Mouse (Mus musculus) c-Kit-positive CD71-positive TER-119-positive erythroid progenitor cells, embryonic 14.5 days (primary cell): ENCODE measurements around the gene Acad10.
"Not testable (repeated sequence)": the region's sequence is repeated elsewhere in the genome, so short reads cannot be mapped to it uniquely, and the experiment has no call there.

Experiments
- DNase-seq: peaks from one replicate; pipeline ENCODE4 v3.0.0-alpha.2; 2013; ENCODE audit warnings: low spot score

The Acad10 gene

DNA sequence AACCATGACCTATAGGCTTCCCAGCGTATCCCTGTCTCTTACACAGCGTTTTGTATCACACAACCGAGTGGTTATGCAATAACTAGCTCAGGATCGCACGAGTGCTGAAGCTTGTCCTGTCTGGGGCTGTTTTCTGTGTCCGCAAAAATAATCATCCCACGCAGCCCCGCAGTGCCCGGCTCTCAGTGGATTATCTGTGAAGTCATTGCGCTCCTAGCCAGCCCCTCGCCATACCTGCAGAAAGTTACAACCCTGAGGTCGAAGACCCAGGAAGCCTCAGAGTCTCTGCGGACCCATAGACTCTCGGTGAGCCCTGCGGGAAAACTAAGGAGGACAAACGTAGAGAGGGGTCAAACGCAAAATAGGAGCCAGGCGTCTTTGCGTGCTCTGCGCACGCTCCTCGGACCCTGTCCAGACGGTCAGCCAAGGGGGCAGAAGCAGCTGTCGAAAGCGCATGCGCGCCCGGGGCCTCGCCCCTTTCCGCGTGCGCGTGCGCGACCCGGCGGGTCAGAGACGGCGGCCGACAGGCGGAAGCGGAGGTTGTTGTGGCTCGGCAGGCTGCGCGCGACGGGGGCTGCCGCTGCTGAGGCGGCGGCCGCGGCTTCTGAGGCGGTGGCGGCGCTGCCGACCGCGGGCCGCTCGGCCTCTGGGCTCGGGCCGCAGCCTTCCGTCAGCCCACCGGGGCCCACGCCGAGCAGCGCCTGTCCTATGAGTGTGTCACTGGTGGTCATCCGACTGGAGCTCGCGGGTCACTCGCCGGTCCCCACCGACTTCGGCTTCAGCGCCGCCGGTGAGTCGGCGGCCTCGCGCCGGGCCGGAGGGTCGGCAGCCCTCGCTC lies at the start of gene Acad10, which contains the start of gene Brap:
TSS of gene Acad10 (minus strand) at position 456 of the 838 bp plus-strand sequence.
TSS of gene Brap (plus strand) at position 505 of the 838 bp plus-strand sequence.
- peak; percentile 81 for DNase-seq

DNA sequence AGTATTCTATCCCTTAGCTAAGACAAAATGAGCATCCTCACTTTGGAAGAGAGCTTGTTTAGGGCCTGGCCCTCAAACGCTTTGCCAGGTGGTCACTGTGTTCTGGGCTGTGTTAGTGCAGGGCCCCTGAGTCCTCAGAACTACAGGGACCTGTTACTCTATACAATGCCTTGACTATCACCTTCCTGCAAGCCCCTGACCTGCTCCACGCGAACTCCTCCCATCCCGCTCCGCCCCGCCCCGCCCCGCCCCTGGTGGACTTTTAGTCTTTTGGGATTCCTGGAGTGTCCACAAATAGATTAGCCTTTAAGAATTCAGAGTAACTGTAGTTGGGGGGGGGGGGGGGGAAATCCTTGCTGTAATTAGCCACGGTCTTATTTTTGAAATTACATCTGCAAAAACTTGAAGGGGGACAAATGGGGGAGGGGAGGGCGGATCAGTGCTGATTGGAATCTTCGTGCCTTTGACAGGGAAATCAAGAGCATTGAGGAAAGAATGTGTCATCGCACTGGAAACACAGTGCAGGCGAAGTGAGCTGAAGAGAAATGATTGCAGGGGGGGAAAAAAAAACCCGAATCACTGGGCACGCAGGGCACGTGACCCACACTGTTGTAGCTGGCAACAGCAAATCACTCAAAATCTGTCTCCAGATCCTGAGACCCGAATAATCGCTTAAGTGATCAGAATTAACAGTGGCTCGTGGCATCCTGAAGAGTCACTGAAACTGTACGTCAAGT lies 44.4 kb upstream of the Acad10 start:
- DNase-seq: no peak

DNA sequence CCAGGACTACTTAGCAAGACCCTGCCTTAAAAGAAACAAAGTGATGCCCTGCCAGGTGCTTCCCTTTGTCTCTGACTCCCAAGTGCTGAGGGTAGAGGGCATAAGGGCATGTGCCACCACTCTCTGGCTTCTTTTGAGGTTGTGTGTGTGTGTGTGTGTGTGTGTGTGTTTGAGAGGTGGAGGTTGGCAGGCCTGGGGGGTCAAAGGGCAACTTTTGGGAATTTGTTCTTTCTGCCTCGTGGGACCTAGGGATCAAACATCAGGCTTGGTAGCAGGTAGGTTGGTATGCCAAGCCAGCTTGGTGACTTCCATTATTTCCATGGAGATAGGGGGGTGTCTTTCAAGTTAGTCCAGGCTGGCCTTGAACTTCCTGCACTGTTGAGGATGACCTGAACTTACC lies 43.0 kb upstream of the Acad10 start:
- DNase-seq: no peak

DNA sequence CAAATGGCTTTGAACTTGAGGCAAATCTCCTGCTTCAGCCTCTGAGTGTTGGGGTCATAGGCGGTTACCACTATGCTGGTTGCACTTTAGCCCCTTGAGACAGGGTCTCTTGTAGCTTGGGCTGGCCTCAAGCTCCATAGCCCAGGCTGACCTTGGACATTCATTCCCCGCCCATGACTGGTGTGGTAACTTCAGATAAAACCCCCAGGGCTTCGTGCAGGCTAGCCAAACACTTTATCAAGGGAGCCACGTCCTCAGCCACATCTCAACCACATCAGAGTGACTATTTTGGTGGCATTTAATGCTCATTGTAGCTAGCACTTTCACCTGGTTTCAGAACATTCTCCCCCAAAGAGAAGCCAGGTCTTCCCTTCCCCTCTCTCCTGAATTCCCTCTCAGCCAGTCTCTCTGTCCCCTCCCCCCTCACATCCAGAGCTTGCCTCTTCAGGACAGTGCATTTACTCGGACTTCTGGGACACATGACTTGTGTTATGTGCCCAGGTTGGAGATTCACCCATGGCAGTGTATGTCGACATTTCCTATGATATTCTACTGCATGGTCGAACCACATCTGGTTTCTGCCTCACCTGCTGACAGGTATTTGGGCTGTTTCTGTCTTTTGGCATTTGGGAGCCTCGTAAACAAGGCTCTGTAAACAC lies 40.9 kb upstream of the Acad10 start:
- DNase-seq: peak; percentile 79

DNA sequence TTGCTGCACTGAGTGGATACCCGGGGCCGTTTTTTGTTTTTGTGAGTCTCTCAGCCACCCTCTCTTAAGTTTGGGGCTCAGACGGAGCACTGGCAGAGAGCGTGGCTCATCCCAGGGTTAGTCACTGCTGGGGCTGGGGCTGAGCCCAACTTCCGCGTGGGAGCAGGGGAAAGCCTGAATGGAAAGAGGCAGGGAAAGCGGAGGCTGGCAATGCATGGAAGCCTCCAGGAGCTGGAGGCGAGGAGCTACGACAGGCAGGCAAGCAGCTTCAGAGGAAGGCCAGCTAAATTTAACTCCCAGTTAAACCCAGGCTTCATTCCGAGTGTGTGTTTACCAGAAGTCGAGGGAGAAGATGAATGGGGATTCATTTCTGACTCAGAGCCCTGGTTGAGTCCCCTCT lies 40.2 kb upstream of the Acad10 start:
- DNase-seq: no peak

DNA sequence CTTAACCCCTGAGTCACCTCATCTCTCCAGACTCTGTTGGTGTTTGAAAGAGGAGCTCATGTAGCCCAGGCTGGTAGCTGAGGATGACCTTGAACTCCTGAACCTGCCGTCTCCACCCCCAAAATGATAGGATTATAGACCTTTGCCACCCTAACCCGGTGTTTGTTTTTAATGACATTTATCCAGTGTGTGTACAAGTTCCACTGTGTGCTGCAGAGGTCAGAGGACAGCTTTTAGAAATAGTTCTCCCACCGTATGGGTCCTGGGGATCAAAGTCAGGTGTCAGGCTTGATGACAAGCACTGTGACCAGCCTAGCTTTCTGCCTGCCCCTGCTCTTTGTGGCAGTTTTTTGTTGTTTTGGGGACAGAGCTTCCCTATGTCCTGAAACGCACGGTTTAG lies 39.6 kb upstream of the Acad10 start:
- DNase-seq: no peak

DNA sequence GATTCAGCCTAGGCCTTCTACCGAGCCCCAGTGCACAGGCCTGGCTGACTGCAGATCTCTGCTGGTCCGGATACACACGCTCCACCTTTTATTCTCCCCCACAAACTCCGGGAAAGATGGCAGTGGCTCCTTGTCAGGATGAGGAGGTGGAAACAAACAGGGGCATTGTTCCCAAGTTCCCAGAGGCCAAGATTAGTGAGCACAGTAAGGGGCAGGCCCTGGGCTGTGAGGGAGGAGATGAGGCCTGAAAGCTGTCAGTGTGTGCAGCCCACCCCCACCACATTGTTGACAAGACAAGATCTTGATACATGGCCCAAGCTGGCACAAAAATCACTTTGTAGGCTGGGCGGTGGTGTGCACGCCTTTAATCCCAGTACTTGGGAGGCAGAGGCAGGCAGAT lies 36.4 kb upstream of the Acad10 start:
- DNase-seq: no peak

DNA sequence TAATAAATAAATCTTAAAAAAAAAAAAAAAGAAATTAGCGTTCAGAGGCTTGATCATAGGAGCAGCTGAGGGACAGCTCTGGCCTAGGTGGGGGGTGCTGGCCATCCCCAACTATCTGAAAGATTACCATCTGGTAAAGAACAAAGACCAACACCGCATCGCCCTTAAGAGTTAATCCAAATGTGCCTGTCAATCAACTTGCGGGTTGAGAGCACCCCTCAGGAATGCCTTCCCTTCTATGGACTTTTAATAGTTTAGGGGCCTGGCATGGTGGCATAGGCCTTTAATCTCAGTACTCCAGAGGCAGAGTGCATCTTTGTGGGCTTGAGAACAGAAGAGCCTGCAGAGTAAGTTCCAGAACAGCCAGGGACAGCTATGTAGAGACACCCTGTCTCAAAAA lies 32.6 kb upstream of the Acad10 start:
- DNase-seq: no peak

DNA sequence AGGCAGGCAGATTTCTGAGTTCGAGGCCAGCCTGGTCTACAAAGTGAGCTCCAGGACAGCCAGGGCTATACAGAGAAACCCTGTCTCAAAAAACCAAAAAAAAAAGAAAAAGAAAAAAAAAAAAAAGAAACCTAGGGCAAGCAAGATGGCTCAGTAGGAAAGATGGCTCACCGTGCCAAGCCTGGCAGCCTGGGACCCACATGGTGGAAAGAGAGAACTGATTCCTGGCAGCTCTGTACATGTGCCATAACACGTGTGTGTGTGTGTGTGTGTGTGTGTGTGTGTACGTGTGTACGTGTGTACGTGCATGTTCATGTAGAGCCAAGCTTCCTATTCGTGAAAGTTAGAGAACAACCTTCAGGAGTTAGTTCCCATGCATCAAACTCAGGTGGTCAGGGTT lies 31.1 kb upstream of the Acad10 start:
- not testable (repeated sequence) for DNase-seq

DNA sequence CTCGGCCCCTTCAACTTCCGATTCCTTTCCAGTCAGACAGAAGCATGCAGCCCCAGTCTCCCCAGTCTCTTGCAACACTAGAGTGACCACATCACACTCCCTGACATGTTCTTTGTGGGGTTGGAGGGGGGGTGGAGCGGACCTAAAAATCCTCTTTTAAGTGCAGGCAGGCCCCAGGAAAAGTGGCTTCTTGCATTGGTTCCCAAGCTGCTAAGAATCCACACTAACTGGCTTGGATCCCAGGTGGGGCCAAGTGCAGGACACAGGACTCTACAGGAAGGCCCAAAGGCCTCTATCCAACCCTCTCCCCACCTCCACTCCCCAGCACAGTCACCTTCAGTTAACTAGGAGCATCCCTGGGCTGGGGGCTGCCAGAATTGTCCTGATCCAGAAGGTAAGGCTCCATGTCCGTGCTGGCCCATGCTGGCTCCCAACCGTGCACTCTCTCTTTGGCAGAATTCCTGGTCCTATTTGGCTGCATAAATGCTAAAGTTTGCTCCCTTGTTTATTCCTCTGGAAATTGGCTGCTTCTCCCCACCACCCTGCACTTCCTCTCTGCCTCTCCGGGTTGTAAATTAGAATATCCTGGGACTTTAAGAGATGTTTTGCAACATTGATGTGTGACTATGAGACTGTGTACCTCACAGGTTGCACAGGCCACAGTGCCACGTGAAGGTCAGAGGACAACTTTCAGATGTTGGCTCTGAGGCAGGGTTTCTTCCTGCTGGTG lies 30.3 kb upstream of the Acad10 start:
- no peak for DNase-seq

DNA sequence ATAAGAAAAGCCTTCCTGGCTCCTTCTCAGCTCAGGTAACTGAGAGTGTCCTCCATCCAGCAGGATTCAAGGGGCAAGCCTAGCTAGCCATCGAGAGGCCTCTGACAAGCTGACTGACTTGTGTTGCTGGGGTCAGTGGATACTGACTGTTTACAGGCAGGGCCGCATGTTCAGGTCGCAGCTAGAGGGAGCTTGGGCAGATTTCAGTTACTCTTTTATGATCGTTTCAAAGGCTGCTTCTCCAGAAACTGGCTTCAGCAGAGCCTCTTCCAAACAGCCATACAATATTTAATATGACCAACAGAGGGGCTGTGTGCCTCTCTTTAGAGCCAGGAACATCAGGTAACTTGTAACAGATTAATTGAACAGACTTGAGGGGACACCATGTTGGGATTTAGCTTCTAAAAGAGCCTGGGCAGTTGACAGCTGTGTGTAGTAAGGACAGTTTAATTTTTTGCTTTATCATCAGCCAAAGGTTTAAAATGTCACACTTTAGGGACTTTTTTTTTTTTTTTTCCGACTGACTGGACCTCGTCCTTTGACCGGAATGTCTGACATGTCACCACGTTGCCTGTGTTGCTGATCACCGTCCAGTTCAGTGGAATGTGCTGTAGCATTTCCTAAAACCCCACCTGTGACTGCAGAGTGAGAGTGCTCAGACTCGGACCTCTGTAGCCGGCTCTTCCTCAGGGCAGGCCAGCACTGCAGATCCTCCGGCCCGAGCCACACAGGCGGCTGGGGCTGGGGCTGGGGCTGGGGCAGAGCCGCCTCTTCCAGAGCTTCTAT lies 26.0 kb upstream of the Acad10 start:
- no peak for DNase-seq

DNA sequence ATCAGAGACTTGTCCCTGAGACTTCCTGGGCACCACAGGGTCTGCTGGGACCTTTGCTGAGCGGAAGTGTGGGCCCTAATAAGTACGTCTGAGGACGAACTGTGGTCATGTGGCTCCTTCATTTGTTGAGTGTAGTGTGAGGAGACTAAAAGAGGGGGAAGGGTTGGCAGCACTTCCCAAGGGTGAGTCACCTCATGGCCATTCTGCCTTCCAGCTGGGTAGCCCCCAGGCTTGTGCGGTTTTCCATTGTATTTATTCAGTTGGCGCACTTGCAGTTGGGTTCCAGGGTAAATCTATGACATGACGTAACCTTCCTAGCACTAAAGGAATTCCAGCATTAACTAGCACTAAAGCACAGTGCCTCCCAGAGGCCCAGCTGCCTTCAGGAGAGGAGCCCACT lies 25.2 kb upstream of the Acad10 start:
- DNase-seq: no peak

DNA sequence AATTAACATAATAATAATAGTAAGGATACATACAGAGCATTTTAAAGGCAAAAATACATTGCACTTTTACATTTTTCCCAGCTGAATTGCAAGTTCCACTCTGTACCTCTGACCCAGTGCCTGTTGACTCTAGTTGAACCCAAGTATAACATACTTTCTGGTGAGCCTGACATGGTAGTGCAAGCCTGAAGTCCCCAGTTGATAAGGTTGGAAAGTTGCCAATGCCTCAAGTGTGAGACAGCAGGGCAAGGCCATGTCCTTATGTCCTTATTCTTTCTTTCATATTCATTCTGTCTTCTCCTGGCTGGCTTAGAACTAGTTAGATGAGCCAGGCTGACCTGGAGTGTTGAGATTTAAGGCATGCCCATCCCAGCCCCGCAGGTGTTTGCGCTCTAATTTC lies 21.9 kb upstream of the Acad10 start:
- no peak for DNase-seq

DNA sequence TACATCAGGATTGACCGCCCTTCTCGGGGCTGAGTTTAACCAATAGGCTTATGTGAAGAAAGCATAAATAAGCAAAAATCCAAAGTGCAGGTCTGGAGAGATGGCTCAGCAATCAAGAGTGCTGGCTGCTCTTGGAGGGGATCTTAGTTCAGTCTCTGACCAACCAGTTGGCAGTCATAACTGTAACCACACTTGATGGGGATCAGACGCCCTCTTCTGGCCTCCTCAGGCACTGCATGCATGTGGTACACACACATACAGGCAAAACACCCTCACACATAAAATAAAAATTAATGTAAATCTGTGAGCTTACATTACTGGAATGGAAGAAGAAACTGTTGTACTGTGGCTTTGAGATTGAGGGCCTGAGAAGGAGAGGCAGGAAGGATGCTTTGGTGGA lies 10.1 kb upstream of the Acad10 start:
- peak; percentile 33 for DNase-seq

DNA sequence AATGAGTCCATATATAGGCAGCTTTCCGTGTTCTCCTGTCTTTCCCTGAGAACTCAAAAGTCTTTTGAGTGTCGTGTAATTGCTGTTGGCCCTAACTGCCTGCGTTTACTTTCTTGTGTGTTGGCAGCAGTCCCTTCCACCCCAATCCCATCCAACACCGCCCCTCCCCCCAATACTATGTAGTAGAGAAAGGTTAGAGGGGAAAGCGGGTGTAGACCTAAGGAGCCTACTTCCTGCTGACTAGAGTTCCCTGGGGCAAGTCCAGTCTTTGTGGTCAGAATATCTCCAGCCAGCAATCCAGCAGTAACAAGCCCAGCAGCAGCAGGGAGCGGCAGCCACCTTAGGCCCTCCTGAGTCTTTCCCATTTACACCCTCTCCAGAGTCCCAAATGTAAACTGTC lies 8.1 kb upstream of the Acad10 start:
- no peak for DNase-seq

DNA sequence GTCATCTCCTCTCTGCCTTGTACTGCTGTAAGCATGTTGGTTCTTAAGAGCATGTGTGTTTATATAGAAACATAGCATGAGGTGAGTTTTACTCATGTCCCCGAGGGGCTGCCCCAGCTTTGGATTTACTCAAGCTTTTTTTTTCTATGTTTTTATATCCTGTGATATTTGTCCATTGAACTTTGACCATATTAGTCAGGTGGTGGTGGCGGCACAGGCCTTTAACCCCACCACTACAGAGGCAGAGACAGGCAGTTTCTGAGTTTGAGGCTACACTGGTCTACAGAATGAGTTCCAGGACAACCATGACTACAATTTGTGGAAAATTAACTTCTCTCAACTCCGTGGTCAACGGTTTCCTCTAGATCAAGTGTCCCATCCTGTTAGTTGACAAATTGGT lies 6.8 kb upstream of the Acad10 start:
- no peak for DNase-seq

DNA sequence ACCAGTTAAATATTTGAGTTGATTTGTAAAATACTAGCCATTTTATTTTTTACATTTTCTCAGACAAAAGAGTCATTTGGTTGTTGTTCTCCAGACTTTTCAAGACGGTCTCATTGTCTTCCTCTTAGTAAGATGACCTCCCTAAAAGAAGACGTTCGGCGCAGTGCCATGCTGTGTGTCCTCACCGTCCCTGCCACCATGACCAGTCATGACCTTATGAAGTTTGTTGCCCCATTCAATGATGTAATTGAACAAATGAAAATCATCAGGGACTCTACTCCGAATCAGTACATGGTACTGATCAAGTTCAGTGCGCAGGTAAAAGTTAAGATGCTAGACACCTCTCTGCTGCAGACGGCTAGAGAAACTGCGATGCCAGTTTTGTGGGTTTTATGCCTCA lies 4.7 kb upstream of the Acad10 start:
- DNase-seq: no peak

DNA sequence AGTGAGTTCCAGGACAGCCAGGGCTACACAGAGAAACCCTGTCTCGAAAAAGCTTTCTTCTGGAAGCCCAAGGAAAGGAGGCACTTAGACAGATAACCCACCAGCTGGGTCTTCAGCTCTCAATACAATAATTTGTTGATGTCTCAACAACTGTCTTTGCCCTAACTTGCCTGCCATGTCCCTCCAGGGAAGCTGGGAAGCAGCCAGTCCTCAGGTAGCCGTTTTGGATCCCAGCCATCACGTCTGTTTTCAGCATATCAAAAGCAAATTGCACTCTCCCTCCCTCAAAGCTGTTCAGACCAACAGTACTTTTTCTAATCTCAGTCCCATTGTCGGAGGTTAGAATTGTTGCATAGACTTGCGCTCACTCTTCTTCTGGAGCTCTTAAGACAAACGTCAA lies 3.8 kb upstream of the Acad10 start:
- DNase-seq: no peak

DNA sequence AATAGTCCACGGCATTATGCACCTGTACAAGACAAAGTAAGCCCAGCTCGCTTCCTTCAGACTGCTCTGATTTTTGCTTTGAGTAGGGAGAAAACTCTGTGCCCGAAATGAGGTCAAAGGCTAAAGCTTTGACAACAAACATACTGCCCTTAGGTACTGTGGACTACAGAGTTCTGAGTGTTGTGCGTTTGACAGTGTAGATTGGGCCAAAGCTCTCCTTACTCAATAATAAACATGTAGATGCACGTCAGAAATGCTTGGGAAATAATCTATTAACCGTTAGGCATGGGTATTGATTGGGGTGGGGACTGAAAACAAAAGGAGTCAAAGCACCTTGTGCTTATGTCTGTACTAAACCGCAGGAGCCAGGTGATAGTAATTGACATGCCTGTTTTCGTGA lies 3.1 kb upstream of the Acad10 start:
- DNase-seq: no peak

DNA sequence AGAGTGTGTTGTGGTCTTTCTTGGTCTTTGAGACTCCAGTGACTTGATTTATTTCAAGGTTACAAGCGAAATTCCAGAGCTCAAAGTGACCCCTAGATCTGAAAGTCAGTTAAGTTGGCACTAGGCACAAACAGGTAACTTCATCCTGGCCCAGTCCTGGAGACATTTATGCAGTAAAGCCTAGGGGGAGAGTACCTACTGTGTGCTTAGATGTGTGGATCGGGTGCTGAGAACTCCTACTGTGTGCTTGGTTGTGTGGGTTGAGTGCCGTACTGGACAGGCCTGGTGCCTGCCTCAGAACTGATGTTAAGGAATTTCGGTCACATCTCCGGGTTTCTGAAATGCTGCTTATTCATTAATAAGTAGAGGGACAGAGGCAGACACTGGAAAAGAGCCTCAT lies 1.2 kb upstream of the Acad10 start:
- DNase-seq: no peak

DNA sequence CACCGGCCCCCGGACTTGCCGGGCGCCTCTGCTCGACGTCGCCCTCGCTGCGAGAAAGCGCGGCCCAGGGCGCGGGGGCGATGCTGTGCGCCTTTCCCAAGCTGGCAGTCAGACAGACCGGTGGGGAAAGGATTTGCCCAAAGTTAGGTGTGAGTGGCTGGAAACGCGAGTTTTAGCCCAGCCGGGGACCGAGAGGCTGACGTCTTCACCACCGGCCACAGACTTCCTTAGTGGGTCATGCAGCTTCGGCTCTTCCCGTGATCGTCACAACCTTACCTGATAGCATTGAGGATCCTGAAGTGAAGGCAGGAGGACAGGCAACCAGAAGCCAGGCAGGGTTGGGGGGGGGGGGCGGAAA lies 562 bp upstream of the Acad10 start:
- peak; percentile 21 for DNase-seq

DNA sequence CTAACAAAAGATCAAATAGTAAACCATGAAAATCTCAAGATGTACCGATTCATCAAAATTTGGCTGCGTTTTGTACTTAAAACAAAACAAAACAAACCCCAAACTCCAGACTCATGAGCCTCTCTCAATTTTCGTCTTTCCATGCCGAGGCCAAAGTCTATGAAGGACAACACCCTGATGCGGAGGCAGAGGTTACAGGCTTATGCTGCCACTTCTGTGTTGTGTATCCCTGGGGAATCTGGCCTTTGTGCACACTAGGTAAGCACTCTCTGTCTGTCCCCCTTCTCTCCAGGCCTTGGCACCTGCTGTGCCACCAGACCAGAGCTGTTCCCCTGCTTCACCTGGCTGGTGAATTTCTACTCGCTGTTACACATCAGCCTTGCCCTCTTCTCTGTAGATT lies 2.7 kb downstream of the Acad10 start:
- not testable (repeated sequence) for DNase-seq
